Mouse (Mus musculus): Measurements from ENCODE around the gene Mpv17l. TPM values are rescaled to one million over a fixed set of nuclear protein-coding genes. Genes with fewer than 3 reads are reported as not detected.

Mpv17l gene
- 0.67 TPM for polyA plus RNA-seq (2017; shearing (Covaris generic))

GRCm38 (mm10) chr16:13902888-13903483, at the start of gene Mpv17l, which contains the start of gene Pdxdc1:
Mpv17l (plus strand) TSS chr16:13903161.
Pdxdc1 (minus strand) TSS chr16:13903131.

GRCm38 (mm10) chr16:13986574-13987478, 83.9 kb downstream of the Mpv17l start, which contains the start of the genes 2900011O08Rik and Ifitm7:
2900011O08Rik (plus strand) TSS chr16:13986604.
Ifitm7 (minus strand) TSS chr16:13986888.

Other genes starting within 250 kb of the Mpv17l start
- 66.2 TPM for gene Parn, start 235.0 kb upstream of the Mpv17l start, polyA plus RNA-seq (2017; shearing (Covaris generic))
- gene Bfar, start 231.3 kb upstream of the Mpv17l start, polyA plus RNA-seq (2017; shearing (Covaris generic)), result 83.2 TPM
- gene 3110001I22Rik, start 231.2 kb upstream of the Mpv17l start, polyA plus RNA-seq (2017; shearing (Covaris generic)), result 12.8 TPM
- 0.38 TPM for gene Pla2g10, start 172.2 kb upstream of the Mpv17l start, polyA plus RNA-seq (2017; shearing (Covaris generic))
- 47.7 TPM for gene Rrn3, start 122.5 kb upstream of the Mpv17l start, polyA plus RNA-seq (2017; shearing (Covaris generic))
- gene Ntan1, start 84.3 kb upstream of the Mpv17l start, polyA plus RNA-seq (2017; shearing (Covaris generic)), result 182 TPM
- 42.7 TPM for gene Pdxdc1, start within 50 bp of the Mpv17l start, polyA plus RNA-seq (2017; shearing (Covaris generic))
- not detected for gene 2900011O08Rik, start 83.4 kb downstream of the Mpv17l start, polyA plus RNA-seq (2017; shearing (Covaris generic))
- gene Ifitm7, start 83.7 kb downstream of the Mpv17l start, polyA plus RNA-seq (2017; shearing (Covaris generic)), result not detected